Mouse (Mus musculus): ENCODE results near the gene Mymx.

Mymx gene

DNA sequence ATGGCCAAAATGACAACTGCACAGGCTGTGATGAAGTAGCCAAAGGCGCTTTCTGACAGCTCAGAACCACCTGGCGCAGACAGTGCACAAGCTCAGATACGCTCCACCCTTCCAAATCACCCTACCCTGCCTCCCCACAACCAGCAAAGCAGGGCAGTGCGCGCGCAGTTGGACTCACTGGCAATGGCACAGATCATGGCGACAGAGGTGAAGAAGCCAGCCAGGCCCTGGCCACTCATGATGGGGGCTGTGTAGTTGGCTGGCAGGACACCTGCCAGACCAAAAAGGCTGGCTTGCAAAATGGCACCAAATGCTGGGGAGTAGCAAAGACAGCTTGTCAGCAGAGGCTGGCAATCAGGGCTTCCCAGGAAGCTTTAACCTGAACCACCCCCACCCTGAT, 12.7 kb downstream of the Mymx start:
- no peak for DNase-seq

DNA sequence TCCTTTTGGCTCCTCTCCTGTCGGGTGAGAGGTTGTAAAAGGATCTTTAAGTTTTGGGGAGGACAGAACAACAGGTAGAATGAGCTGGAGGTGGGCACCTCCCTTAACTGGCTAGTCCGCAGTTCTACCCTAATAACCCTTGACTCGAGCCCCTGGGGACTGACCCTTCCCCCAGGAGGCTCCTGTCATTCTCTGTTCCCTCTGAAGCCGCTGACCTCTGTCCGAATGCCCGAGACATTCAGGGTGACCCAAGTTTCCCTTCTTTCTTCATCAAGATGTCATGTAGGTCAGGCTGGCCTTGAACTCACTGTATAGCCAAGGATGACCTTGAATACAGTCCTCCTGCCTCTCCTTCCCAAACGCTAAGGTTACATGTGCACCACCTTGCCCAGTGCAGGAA, 13.5 kb downstream of the Mymx start:
- DNase-seq, result no peak

DNA sequence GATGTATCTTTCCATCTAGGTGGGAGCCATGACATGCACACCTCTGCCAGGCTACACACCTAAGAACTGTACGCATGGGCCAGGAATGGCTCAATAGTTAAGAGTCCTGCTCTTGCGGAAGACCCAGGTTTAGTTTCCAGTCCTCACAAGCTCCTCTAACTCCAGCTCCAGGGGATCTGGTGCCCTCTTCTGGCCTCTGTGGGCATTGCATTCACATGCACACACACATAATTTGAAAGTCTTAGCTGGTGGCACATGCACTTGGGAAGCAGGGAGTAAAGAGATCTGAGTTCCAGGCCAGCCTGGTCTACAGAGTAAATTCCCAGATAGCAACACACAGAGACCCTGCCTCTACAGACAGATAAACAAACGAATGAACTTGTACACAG, 15.5 kb downstream of the Mymx start:
- no peak for DNase-seq

DNA sequence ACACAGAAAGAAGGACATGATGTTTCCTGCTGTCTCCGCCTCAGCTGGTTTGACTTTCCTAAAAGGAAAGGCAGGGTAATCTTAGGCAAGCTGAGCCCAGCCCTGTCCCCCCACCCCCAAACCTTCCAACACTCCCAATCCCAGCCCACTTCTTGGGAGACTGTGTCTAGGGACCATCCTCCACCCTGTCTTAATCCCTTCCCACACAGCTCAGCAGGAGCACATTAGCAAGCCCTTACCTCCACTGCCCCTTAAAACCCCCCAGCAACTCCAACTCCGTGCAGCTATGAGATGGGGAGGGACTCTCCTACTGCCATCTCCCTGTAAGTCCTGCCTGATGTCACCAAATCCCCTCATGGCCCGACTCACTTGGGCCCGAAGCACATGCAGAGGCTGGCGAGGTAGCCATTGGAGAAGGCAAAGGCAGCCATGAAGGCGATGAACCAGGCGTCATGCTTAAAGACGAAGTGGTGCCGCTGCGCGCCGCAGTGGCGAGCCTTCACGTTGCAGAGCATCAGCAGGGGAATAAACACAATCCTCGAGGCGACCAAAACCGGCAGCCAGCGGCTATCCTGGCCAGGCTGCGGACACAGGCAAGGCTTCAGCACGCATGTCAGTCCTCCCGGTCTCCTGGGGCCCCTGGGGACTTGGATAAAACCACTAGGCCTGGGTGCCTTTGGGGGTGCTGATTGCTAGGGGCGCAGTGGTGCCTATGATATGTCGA, 16.0 kb downstream of the Mymx start:
- no peak for DNase-seq

DNA sequence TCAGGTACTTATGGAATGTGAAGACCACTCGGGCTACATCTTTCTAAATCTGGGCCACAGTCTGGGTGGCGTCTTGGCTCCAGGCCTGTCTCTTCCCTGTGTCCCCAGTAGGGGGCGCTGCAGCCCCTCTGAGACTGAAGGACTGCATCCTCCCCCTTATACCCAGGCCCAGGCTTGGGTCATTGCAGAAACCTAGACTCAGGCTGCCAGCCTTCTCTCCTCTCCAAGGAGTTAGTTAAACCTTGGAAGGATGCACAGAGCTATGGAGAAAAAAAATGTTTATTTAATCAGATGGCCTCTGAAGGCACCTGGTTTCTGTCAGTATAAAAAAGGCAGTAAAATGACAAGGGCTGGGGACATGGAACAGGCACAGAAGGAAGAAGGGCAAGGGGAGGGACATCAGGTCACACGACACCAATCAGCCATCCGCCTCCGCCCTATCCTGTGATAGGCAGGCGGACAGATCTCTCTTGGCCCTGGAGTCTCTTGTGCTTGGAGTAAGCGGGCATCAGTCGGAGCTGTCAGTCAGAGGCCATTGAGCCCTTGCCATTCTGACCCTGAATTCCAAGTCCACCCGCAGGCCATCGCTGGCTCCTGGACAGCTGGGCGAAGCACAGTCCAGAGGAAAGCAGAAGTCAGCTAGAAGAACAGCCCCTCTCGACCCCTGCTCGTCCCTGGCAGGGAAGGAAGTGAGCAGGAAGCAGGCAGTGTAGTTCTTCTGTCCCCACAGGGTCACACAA, 16.8 kb downstream of the Mymx start:
- DNase-seq, result peak; percentile 78

DNA sequence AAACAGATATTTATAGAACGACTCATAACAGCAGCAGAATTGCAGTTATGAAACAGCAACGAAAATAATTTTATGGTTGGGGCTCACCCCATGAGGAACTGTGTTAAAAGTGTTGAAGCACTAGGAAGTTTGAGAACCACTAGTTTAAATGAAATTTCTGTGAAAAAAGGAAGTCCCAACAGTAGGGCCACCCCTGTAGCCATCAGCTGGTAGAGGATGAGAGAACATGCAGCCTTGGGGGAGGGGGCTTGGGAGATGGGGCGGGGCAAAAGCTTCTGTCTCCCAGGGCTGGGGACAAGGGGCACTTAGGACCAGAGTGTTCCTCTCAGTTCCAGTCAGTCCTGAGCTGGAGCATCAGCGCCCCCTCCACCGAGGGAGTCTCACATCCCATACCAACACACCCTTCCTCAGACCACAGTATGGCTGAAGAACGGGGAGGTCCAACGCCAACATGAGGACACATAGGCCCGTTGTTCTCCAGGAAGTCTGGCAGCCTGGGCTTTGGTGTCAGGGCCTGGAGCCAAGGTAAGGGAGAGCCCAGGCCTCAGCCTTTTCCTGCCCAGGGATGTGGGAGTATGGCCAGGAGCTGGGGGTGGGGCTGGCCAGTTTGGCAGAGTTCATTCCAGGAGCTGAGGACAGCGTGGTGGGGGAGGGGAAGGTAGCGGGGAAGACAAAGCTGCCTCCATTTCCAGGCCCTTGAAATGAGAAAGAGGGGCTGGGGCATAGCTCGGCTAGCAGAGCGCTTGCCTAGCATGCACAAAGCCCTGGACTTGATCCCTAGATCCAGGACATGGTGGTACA, 17.6 kb downstream of the Mymx start:
- peak; percentile 72 for DNase-seq

DNA sequence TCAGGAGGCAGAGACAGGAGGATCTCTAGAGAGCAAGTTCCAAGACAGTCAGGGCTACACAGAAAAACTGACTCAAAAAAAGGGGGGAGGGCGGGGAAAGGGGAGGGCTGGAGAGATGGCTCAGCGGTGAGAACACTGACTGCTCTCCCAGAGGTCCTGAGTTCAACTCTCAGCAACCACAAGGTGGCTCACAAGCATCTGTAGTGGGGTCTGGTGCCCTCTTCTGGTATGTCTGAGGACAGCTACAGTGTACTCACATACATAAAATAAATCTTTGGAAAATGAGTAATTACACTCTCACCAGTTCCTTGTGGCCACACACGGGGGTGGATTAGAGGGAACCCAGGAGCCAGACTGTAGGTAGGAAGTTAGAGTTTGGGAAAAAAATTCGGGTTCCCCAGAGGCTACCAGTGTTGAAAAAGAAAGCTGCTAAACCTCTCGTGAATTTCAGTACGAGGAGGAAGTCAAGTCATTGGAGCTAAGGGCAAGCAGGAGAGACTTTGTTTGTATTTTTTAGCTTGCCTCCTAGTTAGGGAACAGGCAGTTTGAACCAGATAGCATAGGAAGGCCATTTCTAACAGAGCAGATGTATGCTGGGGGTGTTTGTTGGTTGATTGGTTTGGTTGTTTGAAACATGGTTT, 19.1 kb downstream of the Mymx start:
- peak; percentile 9 for DNase-seq

DNA sequence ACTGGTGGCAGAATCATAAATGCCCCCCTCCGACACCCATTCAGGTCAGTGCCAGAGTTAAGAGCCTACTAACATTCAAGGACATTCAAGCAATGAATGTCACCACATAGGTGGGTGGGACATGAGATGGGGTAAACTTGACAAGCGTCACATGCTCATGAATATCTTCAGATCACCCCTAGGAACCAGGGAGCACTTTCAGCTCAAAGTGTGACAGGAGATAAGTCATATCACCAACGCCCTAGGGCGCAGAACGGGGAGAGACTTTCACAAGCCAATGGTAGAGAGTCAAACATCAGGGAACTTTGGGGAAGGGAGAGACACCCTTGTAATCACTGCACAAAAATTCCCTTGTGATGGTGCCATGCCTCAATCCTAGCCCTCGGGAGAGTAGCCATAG, 19.7 kb downstream of the Mymx start:
- DNase-seq, result no peak

DNA sequence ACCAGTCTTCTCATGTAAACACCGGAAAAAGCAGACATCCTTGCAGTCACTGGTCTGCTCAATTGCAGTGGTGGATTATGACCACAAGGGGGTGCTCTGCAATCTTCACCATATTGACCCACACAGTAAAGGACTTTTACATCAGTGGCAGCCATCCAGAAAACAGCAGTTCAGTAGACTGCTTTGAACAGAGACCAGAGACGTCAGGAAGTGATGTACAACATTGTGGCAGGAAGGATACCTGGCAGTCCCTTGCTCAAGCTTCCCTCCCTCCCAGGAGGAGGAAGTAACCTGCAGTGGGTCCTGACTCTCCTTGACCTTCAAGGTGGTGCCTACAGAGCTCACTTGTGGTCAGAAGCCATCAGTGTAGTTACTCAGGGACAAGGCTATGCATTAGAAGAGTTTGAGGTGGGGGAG, 20.3 kb downstream of the Mymx start:
- no peak for DNase-seq

DNA sequence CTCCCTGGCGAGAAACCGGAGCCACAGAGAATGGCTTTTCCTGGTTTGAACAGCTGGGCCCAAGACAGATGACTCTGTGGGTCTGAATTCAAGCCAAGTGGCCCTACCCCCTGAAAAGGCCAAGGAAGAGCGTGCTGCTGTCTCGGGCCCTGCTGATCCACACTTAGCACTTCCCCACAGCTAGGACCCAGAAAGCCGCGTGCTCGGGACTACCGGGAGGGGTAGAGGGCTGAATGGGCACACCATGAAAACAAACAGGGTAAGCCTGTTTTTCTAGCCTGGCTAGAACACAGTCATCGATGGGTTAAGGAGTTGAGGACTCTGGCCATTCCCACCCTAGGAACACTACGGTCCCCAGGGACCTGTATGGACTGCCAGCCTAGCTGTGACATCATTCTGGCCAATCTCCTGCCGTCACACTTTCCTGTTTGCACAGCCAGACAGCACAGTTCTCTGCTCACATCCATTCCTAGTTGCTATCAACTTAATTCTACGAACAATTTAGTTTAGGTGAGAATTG, 20.9 kb downstream of the Mymx start:
- DNase-seq, result no peak

DNA sequence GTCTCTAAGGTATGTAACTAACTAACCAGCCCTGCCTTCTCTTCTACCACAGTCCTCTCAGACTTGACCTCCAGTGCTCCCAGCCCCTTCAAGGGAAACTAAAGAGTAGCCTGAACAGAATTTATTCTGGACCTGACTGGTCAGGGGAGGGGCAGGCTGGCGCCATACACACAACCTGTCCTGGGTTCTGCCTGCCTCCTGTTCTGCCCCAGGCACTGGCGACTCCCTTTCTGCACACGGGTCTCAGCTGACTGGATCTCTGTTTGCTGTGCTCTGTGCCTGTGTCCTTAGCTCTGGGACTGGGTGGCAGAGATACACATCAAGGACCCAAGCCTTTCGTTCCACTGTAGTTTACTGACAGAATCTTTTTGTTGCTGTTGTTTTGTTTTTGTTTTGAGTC, 22.3 kb downstream of the Mymx start:
- DNase-seq, result no peak

DNA sequence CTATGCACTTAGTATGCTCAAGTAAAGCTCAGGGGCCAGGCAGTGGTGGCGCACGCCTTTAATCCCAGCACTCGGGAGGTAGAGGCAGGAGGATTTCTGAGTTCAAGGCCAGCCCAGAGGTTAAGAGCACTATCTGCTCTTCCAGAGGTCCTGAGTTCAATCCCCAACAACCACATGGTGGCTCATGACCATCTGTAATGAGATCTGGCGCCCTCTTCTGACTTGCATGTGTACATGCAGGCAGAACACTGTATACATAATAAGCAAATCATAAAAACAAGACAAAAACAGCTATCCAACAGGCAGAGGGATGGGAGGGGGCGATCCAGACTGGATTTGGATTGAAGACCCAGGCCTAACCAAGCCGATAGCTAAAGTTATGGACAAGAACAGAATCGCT, 23.1 kb downstream of the Mymx start:
- DNase-seq, result no peak

DNA sequence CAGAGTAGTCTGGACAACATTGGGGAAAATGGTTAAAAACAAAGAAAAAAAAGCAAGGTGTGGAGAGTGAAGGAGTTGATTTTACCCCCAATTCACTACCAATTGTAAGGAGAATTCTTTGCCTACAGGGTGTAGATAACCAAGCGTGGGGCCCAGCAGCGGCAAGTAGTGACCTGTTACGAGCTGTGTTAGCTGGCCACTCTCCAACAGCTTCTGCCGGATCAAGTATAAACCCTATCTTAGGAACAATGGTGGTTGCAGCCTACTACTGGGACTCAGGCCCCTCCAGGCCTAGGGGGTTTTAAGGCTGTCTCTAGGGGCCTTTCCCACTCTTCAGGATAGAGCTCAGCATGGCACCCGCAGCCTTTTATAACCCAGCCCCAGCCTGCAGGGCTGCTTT, 23.7 kb downstream of the Mymx start:
- DNase-seq, result no peak

DNA sequence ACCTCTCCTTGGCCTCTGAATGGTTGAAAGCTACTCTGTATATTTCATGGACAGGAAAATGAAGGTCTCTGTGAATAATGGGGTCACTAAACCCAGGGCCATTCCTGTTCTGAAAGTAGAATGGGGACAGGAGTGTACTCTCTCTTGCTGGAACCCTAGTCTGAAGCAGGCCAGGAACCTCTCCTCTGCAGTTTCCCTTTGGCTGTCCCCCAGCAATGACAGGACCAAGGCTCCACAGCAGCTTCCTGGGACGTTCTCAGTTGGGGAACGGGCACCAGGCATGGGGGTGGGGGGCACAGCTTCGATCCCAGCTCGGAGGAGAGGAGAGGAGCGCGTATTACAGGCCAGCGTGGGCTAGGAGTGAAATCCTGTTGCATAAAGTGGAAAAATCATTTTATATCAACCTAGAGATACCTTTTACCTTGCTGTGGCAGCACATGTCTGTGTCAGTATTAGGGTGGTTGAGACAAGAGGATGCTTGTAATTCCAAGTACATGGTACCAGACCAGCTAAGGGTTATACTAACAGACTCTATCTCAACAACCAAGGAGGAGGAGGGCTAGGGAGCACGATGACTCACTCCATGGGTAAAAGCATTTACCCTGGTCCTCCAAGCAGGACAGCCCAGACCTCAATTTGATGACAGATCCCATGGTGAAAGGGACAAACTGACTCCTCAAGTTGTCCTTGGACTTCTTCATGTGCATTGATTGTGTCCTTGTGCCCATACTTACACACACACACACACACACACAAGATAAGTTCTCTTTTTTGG, 26.6 kb downstream of the Mymx start:
- DNase-seq, result no peak

DNA sequence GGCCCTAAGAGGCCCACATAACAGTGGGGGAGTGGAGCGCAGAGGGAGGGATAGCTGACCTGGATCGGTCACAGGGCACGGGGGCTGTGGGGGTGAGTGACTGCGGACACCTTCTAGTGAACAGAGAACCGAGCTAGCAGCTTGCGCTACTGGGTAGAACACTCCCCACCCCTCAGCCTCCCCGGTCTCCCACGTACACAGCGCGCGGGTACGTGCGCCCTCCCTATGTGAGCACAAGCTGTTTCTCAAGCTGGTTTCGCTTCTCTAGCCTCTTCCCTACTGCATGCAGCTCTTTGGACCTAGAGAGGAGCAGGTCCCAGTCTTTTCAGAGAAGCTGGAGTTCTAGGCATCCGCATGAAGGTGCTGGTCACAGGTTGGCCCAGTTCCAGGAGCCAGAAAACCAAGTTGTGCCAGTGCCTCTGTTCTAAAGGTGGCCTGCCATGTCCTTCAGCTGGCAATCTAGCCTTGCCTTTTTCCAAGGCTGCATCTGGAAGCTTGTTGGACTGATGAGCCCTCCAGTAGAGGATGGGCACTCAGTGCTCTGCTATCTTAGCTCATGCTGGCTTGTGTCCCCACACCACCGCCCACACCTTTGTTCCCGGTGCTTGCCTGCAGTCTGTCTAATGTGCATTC, 27.7 kb downstream of the Mymx start:
- peak; percentile 73 for DNase-seq

DNA sequence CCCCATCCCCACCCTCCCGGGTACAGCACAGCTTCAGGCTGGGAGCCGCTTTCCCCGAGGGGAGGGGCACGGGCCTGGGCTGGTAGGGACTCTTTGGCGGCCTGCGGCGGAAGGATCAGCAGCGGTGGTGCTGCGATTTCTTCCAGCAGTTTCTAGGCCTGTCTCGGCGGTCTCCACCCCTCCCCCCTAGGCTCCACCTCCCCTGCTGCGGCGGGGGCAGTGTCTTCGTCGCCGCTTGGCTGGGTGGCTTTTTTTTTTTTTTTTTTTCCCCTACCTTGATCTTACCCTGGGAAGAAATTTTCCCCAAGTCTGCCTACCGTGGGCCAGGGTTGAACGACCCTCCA, 28.1 kb downstream of the Mymx start:
- peak; percentile 99 for DNase-seq

DNA sequence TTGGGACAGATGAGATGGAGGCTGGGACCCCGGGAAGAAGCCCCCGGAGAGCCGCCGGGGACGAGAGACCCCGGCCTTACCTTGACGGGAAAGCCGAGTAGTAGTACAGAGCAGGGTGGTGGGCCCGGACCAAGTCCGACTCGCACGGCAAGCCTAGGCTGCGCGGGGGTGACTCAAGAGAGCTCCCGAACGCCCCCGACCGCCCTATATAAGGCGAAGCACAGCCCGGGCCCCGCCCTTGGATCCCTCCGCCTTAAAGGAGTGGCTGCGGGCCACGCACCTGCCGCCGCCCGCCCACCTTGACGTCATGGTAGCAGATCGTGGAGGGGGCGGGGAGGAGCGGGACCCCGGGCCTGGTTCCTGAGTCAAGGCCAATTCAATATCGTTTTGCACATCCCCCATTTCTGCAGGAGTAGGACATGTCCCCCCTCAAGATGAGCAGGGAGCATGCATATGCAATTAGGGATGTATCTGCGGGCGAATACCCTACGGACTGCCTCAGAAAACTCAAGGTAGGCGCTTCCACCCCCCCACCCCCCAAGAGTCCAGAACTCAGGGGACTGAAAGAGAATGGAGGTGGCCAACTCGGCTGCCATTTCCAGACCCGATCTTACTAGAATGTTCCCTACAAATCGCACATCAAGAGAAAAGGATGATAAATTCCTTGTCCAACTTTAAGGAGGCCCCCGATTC, 28.7 kb downstream of the Mymx start, which contains the start of gene Hsp90ab1:
Gene Hsp90ab1, minus strand, starts transcription at position 185 of the 693 bp plus-strand sequence.
- DNase-seq, result peak; percentile 99

DNA sequence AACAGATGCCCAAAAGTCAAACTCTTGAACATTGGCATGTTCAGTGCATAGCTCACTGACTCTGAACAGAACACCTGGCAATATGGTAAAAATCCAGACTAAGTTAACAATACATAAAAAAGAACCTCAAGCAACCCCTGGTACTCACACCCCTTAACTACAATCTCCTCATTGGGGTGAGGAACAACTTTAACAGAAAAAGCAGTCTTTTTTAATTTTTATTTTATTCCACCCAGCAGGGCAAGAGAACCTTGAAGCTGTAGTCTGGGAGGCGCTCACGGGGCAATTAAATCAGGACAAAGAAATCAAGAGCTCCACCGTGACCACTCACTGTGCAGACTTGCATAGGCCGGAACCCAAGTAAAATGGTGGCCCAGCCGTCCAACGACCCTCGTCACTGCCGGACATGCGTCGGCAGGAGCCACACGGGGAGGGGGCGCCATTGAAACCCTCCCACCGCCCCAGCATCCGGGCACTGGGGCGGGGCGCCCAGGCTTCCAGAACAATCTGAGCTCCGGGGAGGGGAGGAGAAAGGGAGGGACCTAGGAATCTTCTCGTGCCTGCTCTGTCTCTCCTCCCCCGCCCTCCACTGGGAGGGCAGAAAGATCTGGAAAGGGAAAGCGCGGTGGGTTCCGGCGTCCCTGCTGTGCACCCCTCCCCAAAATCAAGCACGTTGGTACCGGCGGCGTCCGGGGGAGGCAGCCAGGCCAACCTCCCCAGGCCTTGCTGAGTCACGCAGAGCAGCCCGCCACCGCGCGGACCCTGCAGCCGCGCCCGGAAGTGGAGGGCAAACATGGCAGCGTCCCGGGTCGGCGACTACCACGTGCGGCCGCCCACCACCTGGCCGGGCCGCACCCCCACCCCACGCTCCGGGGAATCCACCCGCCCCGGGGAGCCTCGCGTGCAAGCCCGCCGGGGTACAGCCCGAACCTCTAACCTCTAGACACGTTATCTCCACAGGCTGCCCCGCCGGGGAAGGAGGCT, 29.5 kb downstream of the Mymx start:
- peak; percentile 73 for DNase-seq

DNA sequence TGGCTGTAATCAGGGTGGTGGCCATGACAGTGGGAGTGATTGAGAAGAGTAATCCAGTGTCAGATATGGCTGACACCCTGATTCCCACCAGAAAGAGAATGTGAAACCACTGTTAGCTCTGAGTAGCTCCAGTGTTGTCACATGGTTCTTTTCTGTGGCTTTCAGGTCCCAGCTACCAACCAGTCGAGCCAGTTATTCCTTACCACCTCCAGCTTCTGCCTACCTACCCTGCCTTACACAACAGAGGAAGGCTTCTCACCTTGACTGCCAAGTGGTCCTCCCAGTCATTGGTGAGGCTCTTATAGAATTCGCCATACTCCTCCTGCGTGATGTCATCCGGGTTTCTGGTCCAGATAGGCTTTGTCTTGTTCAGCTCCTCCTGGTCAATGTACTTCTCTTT, 31.9 kb downstream of the Mymx start:
- no peak for DNase-seq

DNA sequence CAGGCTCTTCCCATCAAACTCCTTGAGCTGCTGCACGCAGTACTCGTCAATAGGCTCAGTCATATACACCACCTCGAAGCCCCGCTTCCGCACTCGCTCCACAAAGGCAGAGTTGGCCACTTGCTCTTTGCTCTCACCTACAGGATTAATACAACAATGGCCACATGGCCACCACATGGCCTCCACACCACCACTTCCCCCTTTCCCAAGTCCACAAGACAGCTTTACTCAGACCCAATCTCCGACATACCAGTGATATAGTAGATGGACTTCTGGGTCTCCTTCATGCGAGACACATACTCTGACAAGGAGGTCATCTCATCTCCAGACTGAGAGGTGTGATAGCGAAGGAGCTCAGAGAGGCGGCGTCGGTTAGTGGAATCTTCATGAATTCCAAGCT, 32.9 kb downstream of the Mymx start:
- no peak for DNase-seq
